Mouse (Mus musculus) embryonic facial prominence, embryonic 11.5 days (tissue): Measurements from ENCODE around the gene Ttc1. TPM values are rescaled to one million over a fixed set of nuclear protein-coding genes. Genes with fewer than 3 reads are reported as not detected.

Experiments used
- polyA plus RNA-seq: library from polyadenylated mRNA; unstranded; fragments of >200 nt; fragmentation: Nextera tagmentation; extraction: Ambion mirVana; gene quantifications from 2 replicates; pipeline ENCODE4 v1.2.1, GENCODE M21; 2014

The Ttc1 gene
- polyA plus RNA-seq, 1 experiment from 2014 or later = 83.4 TPM

Other genes starting within 250 kb of the Ttc1 start
- 28.0 and 30.0 TPM in 2 replicates for gene Ccnjl, start 219.2 kb downstream of the Ttc1 start, polyA plus RNA-seq
- gene 4933415A04Rik, start 161.0 kb downstream of the Ttc1 start, polyA plus RNA-seq = 6.5 and 7.9 TPM in 2 replicates
- gene Fabp6, start 146.5 kb downstream of the Ttc1 start, polyA plus RNA-seq = not detected in 2 replicates
- gene Pwwp2a, start 66.0 kb downstream of the Ttc1 start, polyA plus RNA-seq = 35.5 and 40.5 TPM in 2 replicates
- 0.42 and 0.66 TPM in 2 replicates for gene Adra1b, start 153.2 kb upstream of the Ttc1 start, polyA plus RNA-seq